Mouse (Mus musculus) neural tube, embryonic 11.5 days (tissue): ENCODE results near the gene Nhsl2. TPM values are rescaled to one million over a fixed set of nuclear protein-coding genes. Genes with fewer than 3 reads are reported as not detected.

Experiments used
- ATAC-seq: fragments of 200-750 bp; cut with Nextera tagmentation; 2 replicates; pipeline ENCODE4 v1.8.0; 2017; ENCODE audit warnings: moderate number of reproducible peaks, mild to moderate bottlenecking, moderate TSS enrichment, moderate library complexity; ENCODE audit not compliant: insufficient read depth, low FRiP score, low TSS enrichment
- DNase-seq: peaks from one replicate; pipeline ENCODE4 v3.0.0-alpha.2; 2015; ENCODE audit warnings: low spot score
- H3K27ac ChIP-seq: fragments of 300-500 bp; sonication (generic); 2 replicates; pipeline ENCODE4 v1.5.1; 2014; ENCODE audit warnings: low read depth, mild to moderate bottlenecking, low read length
- H3K27me3 ChIP-seq: fragments of 300-500 bp; sonication (generic); 2 replicates; pipeline ENCODE4 v1.6.1; 2014; ENCODE audit warnings: mild to moderate bottlenecking, low read length, mixed read lengths; ENCODE audit not compliant: control insufficient read depth, insufficient read depth
- H3K36me3 ChIP-seq: fragments of 300-500 bp; sonication (generic); 2 replicates; pipeline ENCODE4 v1.6.1; 2014; ENCODE audit warnings: mild to moderate bottlenecking, low read length, moderate library complexity, mixed read lengths; ENCODE audit not compliant: control insufficient read depth, insufficient read depth
- H3K4me1 ChIP-seq: fragments of 300-500 bp; sonication (generic); 2 replicates; pipeline ENCODE4 v1.6.1; 2014; ENCODE audit warnings: low read length, mixed read lengths; ENCODE audit not compliant: control insufficient read depth, insufficient read depth
- H3K4me2 ChIP-seq: fragments of 300-500 bp; sonication (generic); 2 replicates; pipeline ENCODE4 v1.6.1; 2014; ENCODE audit warnings: low read depth, mild to moderate bottlenecking, moderate library complexity
- H3K4me3 ChIP-seq: fragments of 300-500 bp; sonication (generic); 2 replicates; pipeline ENCODE4 v1.5.1; 2014; ENCODE audit warnings: low read depth, low read length
- H3K9ac ChIP-seq: fragments of 300-500 bp; sonication (generic); 2 replicates; pipeline ENCODE4 v1.6.1; 2014; ENCODE audit warnings: mild to moderate bottlenecking, low read length
- H3K9me3 ChIP-seq: fragments of 300-500 bp; sonication (generic); 2 replicates; pipeline ENCODE4 v1.6.1; 2016; ENCODE audit warnings: low read length; ENCODE audit not compliant: control insufficient read depth
- WGBS: fragments of 180-500 bp; shearing (Covaris S2); extraction: QIAGEN DNeasy Blood & Tissue Kit; methylation state at CpG from one replicate; pipeline ENCODE4 v1.1.7; 2014; 5-methylcytosine and 5-hydroxymethylcytosine counted together
- polyA plus RNA-seq: library from polyadenylated mRNA; unstranded; fragments of >200 nt; fragmentation: Nextera tagmentation; extraction: Ambion mirVana; gene quantifications from 2 replicates; pipeline ENCODE4 v1.2.1, GENCODE M21; 2014

Nhsl2 gene
- polyA plus RNA-seq, 1 experiment from 2014 or later: 11.6 TPM

DNA sequence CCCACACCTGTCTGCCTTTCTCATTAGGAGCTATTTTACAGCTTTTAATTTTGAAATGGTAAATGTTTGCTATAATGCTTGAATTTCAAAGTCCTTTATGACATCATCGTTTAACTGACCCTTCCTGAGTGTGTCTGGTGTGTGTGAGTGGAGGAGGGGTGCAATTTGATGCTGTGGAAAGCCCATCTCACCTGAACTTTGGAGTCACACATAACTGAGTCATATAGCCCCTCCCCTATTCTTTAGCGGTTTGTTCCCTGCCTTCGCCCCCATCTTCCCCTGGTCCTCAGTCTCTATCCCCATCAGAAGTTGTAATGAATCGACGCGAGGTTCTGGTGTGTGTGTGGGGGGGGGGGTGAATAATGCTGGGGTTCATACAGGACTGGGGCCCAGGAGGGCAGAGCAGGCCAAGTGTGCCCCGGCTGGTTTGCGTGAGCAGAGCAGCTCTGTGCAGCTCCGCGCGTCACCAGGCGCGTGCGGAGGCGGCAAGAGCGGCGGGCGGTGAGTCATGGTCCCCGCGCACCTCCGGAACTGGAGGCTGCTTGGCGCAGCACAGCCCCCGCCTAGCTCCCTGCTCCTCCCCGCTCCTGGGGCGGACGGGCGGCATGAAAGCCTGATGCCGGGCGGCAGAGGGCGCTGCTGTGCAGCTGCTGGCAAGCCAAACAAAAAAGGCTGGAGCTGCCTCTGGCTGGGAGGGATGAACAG is 104.8 kb downstream of the Nhsl2 start:
- H3K27ac ChIP-seq: no peak overlapping the region
- no peaks in the 10 kb centered on the region for H3K27me3 ChIP-seq
- H3K9ac ChIP-seq: peak overlapping the region; percentile 35; the same call in 1 of the 2 replicates

GRCm38 (mm10) chrX:101954492-101954851 is 105.3 kb downstream of the Nhsl2 start:
- Histone ChIP-seq H3K36me3 (no peaks in the 10 kb centered on the region), H3K9me3 (no peaks in the 10 kb centered on the region), H3K4me3 (no peak overlapping the region), H3K4me2 (no peak overlapping the region), H3K9ac (no peak overlapping the region), H3K4me1 (no peaks in the 10 kb centered on the region), H3K27ac (no peak overlapping the region), H3K27me3 (no peaks in the 10 kb centered on the region)
- no peak for DNase-seq
- ATAC-seq: no peak
- WGBS: 40% methylated on average over 6 of the region's 6 CpGs

More for the DNA sequence above, 104.8 kb downstream of the Nhsl2 start:
- no peaks in the 10 kb centered on the region for H3K36me3 ChIP-seq
- DNase-seq (peak; percentile 91), ATAC-seq (peak; percentile 93)
- H3K4me2 ChIP-seq: peak overlapping the region; percentile 49
- 15% methylated on average over 29 of the region's 30 CpGs for WGBS
- H3K4me1 ChIP-seq: no peaks in the 10 kb centered on the region
- no peaks in the 10 kb centered on the region for H3K9me3 ChIP-seq
- peak overlapping the region; percentile 23 for H3K4me3 ChIP-seq

DNA sequence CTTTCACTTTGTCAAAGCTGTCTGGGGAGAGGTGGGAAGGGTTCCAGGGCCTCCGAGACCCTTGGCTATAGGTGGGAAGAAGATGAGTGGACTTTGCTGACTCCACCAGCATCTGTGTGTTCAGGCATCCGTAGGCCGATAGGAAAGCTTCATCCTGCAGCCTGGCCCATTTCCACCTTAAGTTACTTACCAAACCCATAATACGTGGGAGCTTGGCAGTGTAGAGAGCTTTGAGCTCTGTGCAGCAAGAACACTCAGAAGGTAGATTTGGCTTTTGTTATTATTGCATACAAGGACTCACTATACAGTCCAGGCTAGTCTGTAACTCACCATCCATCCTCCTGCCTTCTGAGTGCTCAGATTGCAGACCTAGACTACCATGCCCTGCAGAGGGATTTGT is 112.7 kb downstream of the Nhsl2 start:
- H3K27me3 ChIP-seq: 0 out of 2 replicates have a peak, but pooled peaks cover 3% of the 10 kb centered on the region
- H3K4me2 ChIP-seq: no peak overlapping the region
- no peaks in the 10 kb centered on the region for H3K36me3 ChIP-seq
- H3K4me1 ChIP-seq: no peaks in the 10 kb centered on the region
- 88% methylated on average over 4 of the region's 4 CpGs for whole genome bisulfite sequencing
- H3K27ac ChIP-seq: no peak overlapping the region
- ATAC-seq: no peak
- no peak for DNase-seq
- H3K9ac ChIP-seq: no peak overlapping the region
- H3K9me3 ChIP-seq: no peaks in the 10 kb centered on the region
- H3K4me3 ChIP-seq: no peak overlapping the region

DNA sequence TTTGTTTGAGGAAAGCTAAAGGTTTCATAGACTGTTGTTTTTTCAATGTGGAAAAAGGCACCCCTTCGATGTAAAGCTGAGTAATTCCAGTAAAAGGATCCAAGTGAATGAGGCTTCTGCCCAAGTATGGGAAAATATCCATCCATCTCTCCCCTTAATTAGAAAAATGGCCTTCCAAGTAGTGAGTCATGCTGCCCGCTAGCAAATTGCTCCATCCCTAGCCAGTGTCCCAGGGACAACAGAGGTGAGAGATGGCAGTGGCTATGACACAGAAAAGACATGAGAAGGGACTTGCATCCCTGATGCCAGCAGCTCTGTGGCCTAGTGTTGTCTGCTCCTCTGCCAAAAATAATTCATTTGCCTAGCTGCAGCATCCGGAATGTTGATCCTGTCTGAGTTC is 114.5 kb downstream of the Nhsl2 start:
- Histone ChIP-seq H3K4me1 (no peaks in the 10 kb centered on the region), H3K4me2 (no peak overlapping the region), H3K4me3 (no peak overlapping the region), H3K27ac (no peak overlapping the region), H3K9ac (no peak overlapping the region), H3K27me3 (0 out of 2 replicates have a peak, but pooled peaks cover 3% of the 10 kb centered on the region), H3K9me3 (no peaks in the 10 kb centered on the region), H3K36me3 (no peaks in the 10 kb centered on the region)
- WGBS: 84% methylated on average over 3 of the region's 3 CpGs
- no peak for ATAC-seq
- no peak for DNase-seq

DNA sequence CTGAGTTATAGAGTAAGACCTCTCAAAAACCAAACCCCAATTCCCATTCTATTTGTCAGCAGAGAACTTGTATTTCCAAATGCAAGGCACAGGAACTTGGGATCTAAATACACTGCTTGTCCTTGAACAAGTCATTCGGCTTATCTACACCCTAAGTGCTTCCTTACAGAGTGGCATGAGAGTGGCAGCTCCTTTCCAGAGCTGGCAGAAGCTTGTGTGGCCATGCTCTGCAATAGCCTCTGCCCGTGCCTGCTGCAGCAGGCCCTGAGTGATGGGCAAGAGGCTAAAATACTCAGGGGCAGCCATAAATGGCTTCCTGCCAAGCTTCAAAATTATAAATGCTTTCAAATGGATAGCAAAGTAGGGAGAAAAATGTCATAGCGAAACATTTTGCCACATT is 123.8 kb downstream of the Nhsl2 start:
- Histone ChIP-seq H3K9ac (no peak overlapping the region), H3K4me1 (no peaks in the 10 kb centered on the region), H3K36me3 (no peaks in the 10 kb centered on the region), H3K27me3 (no peaks in the 10 kb centered on the region), H3K27ac (no peak overlapping the region), H3K4me2 (no peak overlapping the region), H3K4me3 (no peak overlapping the region), H3K9me3 (no peaks in the 10 kb centered on the region)
- 81% methylated on average over 3 of the region's 3 CpGs for WGBS
- DNase-seq: no peak
- no peak for ATAC-seq

GRCm38 (mm10) chrX:101976931-101977330 is 127.7 kb downstream of the Nhsl2 start:
- Histone ChIP-seq H3K4me2 (no peak overlapping the region), H3K9ac (no peak overlapping the region), H3K9me3 (no peaks in the 10 kb centered on the region), H3K27me3 (0 out of 2 replicates have a peak, but pooled peaks cover 3% of the 10 kb centered on the region), H3K4me3 (no peak overlapping the region), H3K27ac (no peak overlapping the region), H3K4me1 (no peaks in the 10 kb centered on the region), H3K36me3 (no peaks in the 10 kb centered on the region)
- DNase-seq: peak; percentile 28
- 31% methylated on average over 3 of the region's 3 CpGs for WGBS
- no peak for ATAC-seq

GRCm38 (mm10) chrX:101978861-101979260 is 129.7 kb downstream of the Nhsl2 start:
- Histone ChIP-seq H3K9ac (no peak overlapping the region), H3K4me1 (no peaks in the 10 kb centered on the region), H3K36me3 (no peaks in the 10 kb centered on the region), H3K4me2 (no peak overlapping the region), H3K27me3 (0 out of 2 replicates have a peak, but pooled peaks cover 3% of the 10 kb centered on the region), H3K27ac (no peak overlapping the region), H3K4me3 (no peak overlapping the region), H3K9me3 (no peaks in the 10 kb centered on the region)
- no peak for DNase-seq
- WGBS: 49% methylated on average over 2 of the region's 2 CpGs
- ATAC-seq: no peak

GRCm38 (mm10) chrX:101979267-101979666 is 130.1 kb downstream of the Nhsl2 start:
- WGBS: 50% methylated on average over 5 of the region's 5 CpGs
- H3K4me2 ChIP-seq: no peak overlapping the region
- no peak overlapping the region for H3K27ac ChIP-seq
- H3K36me3 ChIP-seq: no peaks in the 10 kb centered on the region
- peak; percentile 31; the same call in 1 of the 2 replicates for ATAC-seq
- no peak overlapping the region for H3K4me3 ChIP-seq
- H3K4me1 ChIP-seq: no peaks in the 10 kb centered on the region
- H3K9me3 ChIP-seq: no peaks in the 10 kb centered on the region
- no peak for DNase-seq
- H3K27me3 ChIP-seq: 0 out of 2 replicates have a peak, but pooled peaks cover 3% of the 10 kb centered on the region
- no peak overlapping the region for H3K9ac ChIP-seq

GRCm38 (mm10) chrX:101980586-101980985 is 131.4 kb downstream of the Nhsl2 start:
- Histone ChIP-seq H3K9ac (no peak overlapping the region), H3K27me3 (peaks cover 6% of the 10 kb centered on the region; the same call in 1 of the 2 replicates)
- WGBS: 88% methylated on average over 2 of the region's 2 CpGs

More at GRCm38 (mm10) chrX:101980586-101980985, 131.4 kb downstream of the Nhsl2 start:
- Histone ChIP-seq H3K27ac (no peak overlapping the region), H3K4me3 (no peak overlapping the region), H3K36me3 (no peaks in the 10 kb centered on the region), H3K9me3 (no peaks in the 10 kb centered on the region), H3K4me2 (no peak overlapping the region), H3K4me1 (no peaks in the 10 kb centered on the region)
- ATAC-seq (no peak), DNase-seq (no peak)
